Mouse (Mus musculus): Measurements from ENCODE around the gene Sept11. TPM values are rescaled to one million over a fixed set of nuclear protein-coding genes. Genes with fewer than 3 reads are reported as not detected.

The Sept11 gene
- total and polyA plus RNA-seq, 3 experiments = 72.3 to 138 (median 78.5) TPM

- Histone ChIP-seq H3K4me2 (ENCODE audit: insufficient read depth, low read depth, poor library complexity, severe bottlenecking) (no peak overlapping the region), H3K27me3 (replicated peaks) (no peaks in the 10 kb centered on the region), H3K4me3 (replicated peaks in 1 of 3; ENCODE audit: low read depth in 2 of 3, low read length in 2 of 3, poor library complexity in 1 of 3) (no peak overlapping the region), H3K4me1 (ENCODE audit: control insufficient read depth in 1 of 2, insufficient read depth in 2 of 2) (peaks cover 0 to 8% of the 10 kb centered on the region in 2 experiments; a peak in 2 of 4 replicates), H3K36me3 (replicated peaks in 1 of 2; ENCODE audit: control insufficient read depth in 1 of 2, insufficient read depth in 1 of 2, low read length in 1 of 2) (peaks cover 29 to 79% of the 10 kb centered on the region in 2 experiments), H3K9me3 (replicated peaks; ENCODE audit: low read length) (no peaks in the 10 kb centered on the region), H3K9ac (ENCODE audit: insufficient read depth, low read depth) (no peak overlapping the region), H3K79me2 (replicated peaks; ENCODE audit: control insufficient read depth, extremely low read depth, insufficient read depth, poor library complexity, severe bottlenecking) (peaks cover 6% of the 10 kb centered on the region; the same call in 1 of the 2 replicates), H3K27ac (ENCODE audit: insufficient read depth, low read depth) (no peak overlapping the region)
- TF ChIP-seq TBP (conservative IDR thresholded peaks at IDR 0.05; ENCODE audit: low read depth, low read length) (no peak), ZC3H11A (IDR thresholded peaks at IDR 0.05; ENCODE audit: low read depth, low read length) (no peak), RCOR1 (conservative IDR thresholded peaks at IDR 0.05; ENCODE audit: low read depth, low read length) (no peak), MAX (IDR thresholded peaks at IDR 0.05; ENCODE audit: low read length) (no peak), MAFK (IDR thresholded peaks at IDR 0.05; ENCODE audit: insufficient replicate concordance, low read length) (no peak), SMC3 (IDR thresholded peaks at IDR 0.05; ENCODE audit: low read depth, low read length) (no peak), E2F4 (IDR thresholded peaks at IDR 0.05; ENCODE audit: insufficient replicate concordance, low read depth, low read length) (no peak), ZNF384 (IDR thresholded peaks at IDR 0.05; ENCODE audit: low read depth, low read length) (no peak), JUN (IDR thresholded peaks at IDR 0.05; ENCODE audit: insufficient read depth, low read depth, low read length) (no peak), IRF4 (IDR thresholded peaks at IDR 0.05; ENCODE audit: low read depth, low read length) (no peak), MAZ (IDR thresholded peaks at IDR 0.05; ENCODE audit: low read depth, low read length) (no peak), ELF1 (IDR thresholded peaks at IDR 0.05; ENCODE audit: low read depth, low read length) (no peak), POLR2A (IDR thresholded peaks at IDR 0.05; ENCODE audit: low read depth, low read length) (no peak)
- no peak for DNase-seq (ENCODE audit: extremely low read depth)
- in situ Hi-C loops (cut with MboI; ENCODE audit: low pct_ligation_motif_present, low pct_unique_long_range_greater_than_20kb, low sequenced_read_pairs) (loop anchor here (5.0 kb wide), 1 partner anchor 78 kb away; the partner anchor contains the start of gene Ccng2), dilution Hi-C loops (cut with MboI; ENCODE audit: extremely low pct_ligation_motif_present, extremely low pct_unique_long_range_greater_than_20kb, low sequenced_read_pairs) (no loop called here)
Measured at GRCm38 (mm10) chr5:93189607-93190006, 96.4 kb downstream of the Sept11 start.

- dilution Hi-C loops (cut with MboI; ENCODE audit: extremely low pct_ligation_motif_present, extremely low pct_unique_long_range_greater_than_20kb, low sequenced_read_pairs) = no loop called here
- H3K4me2 ChIP-seq (ENCODE audit: insufficient read depth, low read depth, poor library complexity, severe bottlenecking) = no peak overlapping the region
- no peak overlapping the region for H3K27ac ChIP-seq (ENCODE audit: insufficient read depth, low read depth)
- no peak for DNase-seq (ENCODE audit: extremely low read depth)
- no peak overlapping the region for H3K9ac ChIP-seq (ENCODE audit: insufficient read depth, low read depth)
- peaks cover 8% of the 10 kb centered on the region for H3K79me2 ChIP-seq (replicated peaks; ENCODE audit: control insufficient read depth, extremely low read depth, insufficient read depth, poor library complexity, severe bottlenecking)
- H3K4me1 ChIP-seq (ENCODE audit: control insufficient read depth in 1 of 2, insufficient read depth in 2 of 2) = peaks cover 0 to 9% of the 10 kb centered on the region in 2 experiments; a peak in 2 of 4 replicates
- H3K9me3 ChIP-seq (replicated peaks; ENCODE audit: low read length) = no peaks in the 10 kb centered on the region
- H3K36me3 ChIP-seq (replicated peaks in 1 of 2; ENCODE audit: control insufficient read depth in 1 of 2, insufficient read depth in 1 of 2, low read length in 1 of 2) = peaks cover 26 to 76% of the 10 kb centered on the region in 2 experiments
- in situ Hi-C loops (cut with MboI; ENCODE audit: low pct_ligation_motif_present, low pct_unique_long_range_greater_than_20kb, low sequenced_read_pairs) = loop anchor here (5.0 kb wide), 1 partner anchor 77 kb away; the partner anchor contains the start of gene Ccng2
- TF ChIP-seq MAZ (IDR thresholded peaks at IDR 0.05; ENCODE audit: low read depth, low read length) (no peak), MEF2A (IDR thresholded peaks at IDR 0.05; ENCODE audit: borderline replicate concordance, low read depth, low read length) (no peak), POLR2A (IDR thresholded peaks at IDR 0.05; ENCODE audit: low read depth, low read length) (no peak), EP300 (IDR thresholded peaks at IDR 0.05; ENCODE audit: low read length) (no peak), MYC (IDR thresholded peaks at IDR 0.05; ENCODE audit: low read depth, low read length) (no peak), ZMIZ1 (IDR thresholded peaks at IDR 0.05; ENCODE audit: low read depth, low read length) (no peak), ETS1 (conservative IDR thresholded peaks at IDR 0.05; ENCODE audit: low read depth, low read length) (no peak), CTCF (conservative IDR thresholded peaks at IDR 0.05 in 1 of 2, IDR thresholded peaks at IDR 0.05 in 1 of 2; ENCODE audit: low read depth in 2 of 2, low read length in 2 of 2) (no peak), USF1 (IDR thresholded peaks at IDR 0.05; ENCODE audit: low read depth, low read length) (no peak), JUND (conservative IDR thresholded peaks at IDR 0.05; ENCODE audit: low read depth, low read length) (no peak), ZKSCAN1 (IDR thresholded peaks at IDR 0.05; ENCODE audit: borderline replicate concordance, low read depth, low read length) (no peak), JUN (IDR thresholded peaks at IDR 0.05; ENCODE audit: insufficient read depth, low read depth, low read length) (no peak), SIN3A (IDR thresholded peaks at IDR 0.05; ENCODE audit: low read length) (no peak), ZNF384 (IDR thresholded peaks at IDR 0.05; ENCODE audit: low read depth, low read length) (no peak), ELF1 (IDR thresholded peaks at IDR 0.05; ENCODE audit: low read depth, low read length) (no peak), MAFK (IDR thresholded peaks at IDR 0.05; ENCODE audit: insufficient replicate concordance, low read length) (no peak), RCOR1 (conservative IDR thresholded peaks at IDR 0.05; ENCODE audit: low read depth, low read length) (no peak)
- H3K4me3 ChIP-seq (replicated peaks in 1 of 3; ENCODE audit: low read depth in 2 of 3, low read length in 2 of 3, poor library complexity in 1 of 3) = no peak overlapping the region
- no peaks in the 10 kb centered on the region for H3K27me3 ChIP-seq (replicated peaks)
Measured at GRCm38 (mm10) chr5:93190428-93190827, 97.2 kb downstream of the Sept11 start.

Data from CH12.LX (cell line).